ENCODE assay signal across 12 mouse cellular contexts in the genomic region with DNA sequence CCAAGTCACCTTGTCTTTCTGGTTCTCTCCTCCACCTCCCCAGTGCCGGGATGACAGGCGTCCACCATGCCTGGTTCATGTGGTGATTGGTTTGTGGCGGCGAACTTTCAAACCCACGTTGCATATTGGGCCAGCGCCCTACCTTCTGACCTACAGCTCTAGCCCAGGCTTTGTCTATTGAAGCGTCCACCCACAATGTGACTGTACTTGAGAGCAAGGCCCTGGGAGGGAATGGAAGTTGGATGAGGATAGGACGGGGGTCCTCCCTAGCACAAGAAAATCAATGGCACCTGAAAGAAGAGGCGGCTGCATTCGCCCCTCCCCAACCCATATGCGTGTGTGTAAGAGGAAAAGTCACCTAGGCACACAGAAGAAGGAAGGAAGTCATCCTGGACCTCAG.
DNase-seq lines count a peak whose midpoint lies in the region; ATAC-seq and TF ChIP-seq lines count a peak whose summit lies in the region.
"Had no signal": no experiment of that assay in that cellular context is flagged by ENCODE, and none has a peak within 500 bp of the region (broad histone marks: within the 10 kb centered on the region; RNA-seq: fewer than 3 reads in every experiment).

No protein-coding gene starts in this region.

- H3K9ac ChIP-seq in kidney, embryonic 15.5 days = no peak overlapping the region
- H3K9ac ChIP-seq: embryonic facial prominence, embryonic 13.5 days; liver, embryonic 13.5 days had no signal

- DNase-seq in heart, embryonic 10.5 days (ENCODE audit: low spot score) = no peak
- DNase-seq in heart, adult 18-20 months = no peak
- DNase-seq in kidney, postnatal 25 days = no peak
- no peak for DNase-seq in testis, postnatal 14 days (ENCODE audit: low spot score)
- DNase-seq in spleen, postnatal 14 days (ENCODE audit: low spot score in 2 of 2) = no peak
- DNase-seq: liver, embryonic 13.5 days; spleen, adult 18-20 months; thymus, postnatal 4 days had no signal

- H3K4me3 ChIP-seq in heart, embryonic 10.5 days = no peak overlapping the region
- no peak overlapping the region for H3K4me3 ChIP-seq in kidney, embryonic 15.5 days (replicated peaks)
- no peak overlapping the region for H3K4me3 ChIP-seq in testis, adult 2 months (ENCODE audit: control insufficient read depth, low read depth, low read length)
- H3K4me3 ChIP-seq: embryonic facial prominence, embryonic 13.5 days; liver, embryonic 13.5 days had no signal

- H3K36me3 ChIP-seq in heart, embryonic 10.5 days = no peaks in the 10 kb centered on the region
- no peaks in the 10 kb centered on the region for H3K36me3 ChIP-seq in kidney, embryonic 15.5 days
- no peaks in the 10 kb centered on the region for H3K36me3 ChIP-seq in testis, adult 2 months (ENCODE audit: control insufficient read depth, insufficient read depth, low read length)
- H3K36me3 ChIP-seq: embryonic facial prominence, embryonic 13.5 days; G1E; liver, embryonic 13.5 days had no signal

- H3K27me3 ChIP-seq in heart, embryonic 10.5 days (ENCODE audit: insufficient read depth, poor library complexity, severe bottlenecking) = no peaks in the 10 kb centered on the region
- H3K27me3 ChIP-seq in kidney, embryonic 15.5 days = no peaks in the 10 kb centered on the region
- H3K27me3 ChIP-seq in testis, adult 2 months (ENCODE audit: control insufficient read depth, insufficient read depth, low read length) = no peaks in the 10 kb centered on the region
- H3K27me3 ChIP-seq: embryonic facial prominence, embryonic 13.5 days; liver, embryonic 13.5 days had no signal

- no peak for TF ChIP-seq POLR2A in testis, adult 2 months (IDR thresholded peaks at IDR 0.05; ENCODE audit: control insufficient read depth, low read depth, low read length)

- peaks cover 48% of the 10 kb centered on the region for H3K4me1 ChIP-seq in heart, embryonic 10.5 days
- H3K4me1 ChIP-seq in kidney, embryonic 15.5 days = peaks cover 46% of the 10 kb centered on the region
- H3K4me1 ChIP-seq in testis, adult 2 months (ENCODE audit: control insufficient read depth, insufficient read depth, low read length) = peaks cover 7% of the 10 kb centered on the region

- H3K4me2 ChIP-seq in kidney, embryonic 15.5 days = no peak overlapping the region
- H3K4me2 ChIP-seq: embryonic facial prominence, embryonic 13.5 days; liver, embryonic 13.5 days had no signal

- ATAC-seq in kidney, embryonic 15.5 days (replicated peaks; ENCODE audit: low FRiP score) = no peak

- WGBS in heart, embryonic 10.5 days = 87% methylated on average over 11 of the region's 11 CpGs
- 88% methylated on average over 11 of the region's 11 CpGs for WGBS in kidney, embryonic 15.5 days

- 0 out of 2 replicates have a peak overlapping the region, but pooled peaks have one; percentile 52 for H3K27ac ChIP-seq in heart, embryonic 10.5 days
- H3K27ac ChIP-seq in kidney, embryonic 15.5 days = peak overlapping the region; percentile 61; the same call in 1 of the 2 replicates
- 0 out of 2 replicates have a peak overlapping the region, but pooled peaks have one; percentile 19 for H3K27ac ChIP-seq in testis, adult 2 months (ENCODE audit: control insufficient read depth, insufficient read depth, low read depth, low read length)
- H3K27ac ChIP-seq: embryonic facial prominence, embryonic 13.5 days; liver, embryonic 13.5 days had no signal

- no peak for TF ChIP-seq CTCF in testis, adult 2 months (IDR thresholded peaks at IDR 0.05; ENCODE audit: control insufficient read depth, insufficient read depth, insufficient replicate concordance, low read depth, low read length)

- H3K9me3 ChIP-seq in heart, embryonic 10.5 days = no peaks in the 10 kb centered on the region
- H3K9me3 ChIP-seq in kidney, embryonic 15.5 days (replicated peaks) = no peaks in the 10 kb centered on the region
- H3K9me3 ChIP-seq: embryonic facial prominence, embryonic 13.5 days; G1E; liver, embryonic 13.5 days had no signal
